Mouse (Mus musculus) kidney, adult 10 weeks (tissue): Measurements from ENCODE around the gene Mup10. TPM values are rescaled to one million over a fixed set of nuclear protein-coding genes. Genes with fewer than 3 reads are reported as not detected.

Experiments used
- polyA plus RNA-seq: library from polyadenylated mRNA; stranded (reverse); fragments of 350-450 nt; fragmentation: Illumina TruSeq; extraction: RNeasy Lipid Tissue Mini Kit (QIAGEN cat#74804); gene quantifications from one replicate; pipeline ENCODE4 v1.2.3, GENCODE M21; 2014; ENCODE audit warnings: low read depth, low replicate concordance

Mup10 gene
- polyA plus RNA-seq, result not detected

GRCm38 (mm10) chr4:60582099-60582498 lies at the start of gene Mup10:
Gene Mup10, minus strand, starts transcription at chr4:60582199.

Other genes with a start within 250 kb of the Mup10 start
- not detected for gene Mup9, start 160.2 kb downstream of the Mup10 start, polyA plus RNA-seq
- gene Mup1, start 80.2 kb downstream of the Mup10 start, polyA plus RNA-seq, result not detected
- gene Mup11, start 80.2 kb upstream of the Mup10 start, polyA plus RNA-seq, result 1.8 TPM
- not detected for gene Mup12, start 159.1 kb upstream of the Mup10 start, polyA plus RNA-seq
- 8.2 TPM for gene Mup22, start 239.3 kb upstream of the Mup10 start, polyA plus RNA-seq